Mouse (Mus musculus) liver, embryonic 12.5 days (tissue): Measurements from ENCODE around the gene Ube2r2. TPM values are rescaled to one million over a fixed set of nuclear protein-coding genes. Genes with fewer than 3 reads are reported as not detected.

Experiments
- ATAC-seq: fragments of 200-750 bp; cut with Nextera tagmentation; 2 replicates; pipeline ENCODE4 v1.8.0; 2017; ENCODE audit warnings: moderate number of reproducible peaks, mild to moderate bottlenecking, moderate library complexity
- H3K27ac ChIP-seq: fragments of 300-500 bp; sonication (generic); 2 replicates; pipeline ENCODE4 v1.5.1; 2016; ENCODE audit warnings: mild to moderate bottlenecking
- H3K27me3 ChIP-seq: fragments of 300-500 bp; sonication (generic); replicated peaks from 2 replicates; pipeline ENCODE4 v1.6.1; 2016; ENCODE audit warnings: mild to moderate bottlenecking, moderate library complexity
- H3K36me3 ChIP-seq: fragments of 300-500 bp; sonication (generic); 2 replicates; pipeline ENCODE4 v1.6.1; 2016; ENCODE audit warnings: mild to moderate bottlenecking, moderate library complexity
- H3K4me1 ChIP-seq: fragments of 300-500 bp; sonication (generic); 2 replicates; pipeline ENCODE4 v1.6.1; 2016
- H3K4me2 ChIP-seq: fragments of 300-500 bp; sonication (generic); 2 replicates; pipeline ENCODE4 v1.6.1; 2016; ENCODE audit warnings: mild to moderate bottlenecking, moderate library complexity
- H3K4me3 ChIP-seq: fragments of 300-500 bp; sonication (generic); 2 replicates; pipeline ENCODE4 v1.5.1; 2016; ENCODE audit warnings: mild to moderate bottlenecking, moderate library complexity
- H3K9ac ChIP-seq: fragments of 300-500 bp; sonication (generic); 2 replicates; pipeline ENCODE4 v1.6.1; 2016; ENCODE audit warnings: mild to moderate bottlenecking, moderate library complexity
- H3K9me3 ChIP-seq: fragments of 300-500 bp; sonication (generic); replicated peaks from 2 replicates; pipeline ENCODE4 v1.6.1; 2016; ENCODE audit warnings: mild to moderate bottlenecking, moderate library complexity
- WGBS: fragments of 180-500 bp; shearing (Covaris S2); methylation state at CpG from one replicate; pipeline ENCODE4 v1.1.7; 2016; ENCODE audit not compliant: insufficient replicate concordance; 5-methylcytosine and 5-hydroxymethylcytosine counted together
- polyA plus RNA-seq: library from polyadenylated mRNA; unstranded; fragments of >200 nt; fragmentation: Nextera tagmentation; extraction: Ambion mirVana; gene quantifications from 2 replicates; pipeline ENCODE4 v1.2.1, GENCODE M21; 2016

Gene Ube2r2
- polyA plus RNA-seq, 1 experiment from 2014 or later = 39.9 TPM

GRCm38 (mm10) chr4:41124180-41124951 is 11.2 kb upstream of the Ube2r2 start, which contains the start of gene Nol6:
Gene Nol6 (minus strand): TSS chr4:41124455.
- Histone ChIP-seq H3K4me2 (peak within 1 kb of the TSS; percentile 89), H3K4me1 (peaks cover 17% of the 10 kb centered on the region), H3K36me3 (peaks cover 39% of the 10 kb centered on the region), H3K4me3 (peak within 1 kb of the TSS; percentile 74), H3K9ac (peak within 1 kb of the TSS; percentile 71), H3K27ac (peak within 1 kb of the TSS; percentile 70), H3K9me3 (no peaks in the 10 kb centered on the region), H3K27me3 (peaks cover 2% of the 10 kb centered on the region; the same call in 1 of the 2 replicates)
- 2% methylated on average over 29 of the region's 29 CpGs for WGBS
- ATAC-seq = peak; percentile 99

DNA sequence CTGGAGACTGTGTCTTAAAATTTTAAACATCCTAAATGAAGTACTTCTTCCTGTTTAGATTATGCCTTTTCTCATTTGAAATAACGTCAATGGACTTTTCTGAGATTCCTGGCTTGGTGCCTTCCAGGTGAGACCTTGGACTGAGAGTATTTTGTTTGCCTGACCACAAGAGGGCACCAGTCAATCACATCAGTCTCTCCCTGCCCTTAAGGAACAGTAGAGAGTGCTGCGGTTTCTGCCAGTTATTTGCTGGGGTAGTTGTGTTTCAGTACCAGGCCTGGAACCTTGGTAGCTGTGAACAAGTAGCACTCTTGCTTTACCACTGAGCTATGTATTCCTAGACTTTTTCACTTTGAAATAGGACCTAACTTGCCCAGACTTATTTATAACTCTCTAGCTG is 6.1 kb upstream of the Ube2r2 start:
- no peaks in the 10 kb centered on the region for H3K36me3 ChIP-seq
- H3K9me3 ChIP-seq = no peaks in the 10 kb centered on the region
- H3K4me2 ChIP-seq = peak overlapping the region; percentile 63
- peak overlapping the region; percentile 21; the same call in 1 of the 2 replicates for H3K4me3 ChIP-seq
- peak overlapping the region; percentile 59 for H3K9ac ChIP-seq
- H3K27ac ChIP-seq = peak overlapping the region; percentile 98
- peaks cover 2% of the 10 kb centered on the region; the same call in 1 of the 2 replicates for H3K27me3 ChIP-seq
- ATAC-seq = peak; percentile 82
- peaks cover 55% of the 10 kb centered on the region for H3K4me1 ChIP-seq
- 3% methylated on average over 2 of the region's 2 CpGs for whole genome bisulfite sequencing

DNA sequence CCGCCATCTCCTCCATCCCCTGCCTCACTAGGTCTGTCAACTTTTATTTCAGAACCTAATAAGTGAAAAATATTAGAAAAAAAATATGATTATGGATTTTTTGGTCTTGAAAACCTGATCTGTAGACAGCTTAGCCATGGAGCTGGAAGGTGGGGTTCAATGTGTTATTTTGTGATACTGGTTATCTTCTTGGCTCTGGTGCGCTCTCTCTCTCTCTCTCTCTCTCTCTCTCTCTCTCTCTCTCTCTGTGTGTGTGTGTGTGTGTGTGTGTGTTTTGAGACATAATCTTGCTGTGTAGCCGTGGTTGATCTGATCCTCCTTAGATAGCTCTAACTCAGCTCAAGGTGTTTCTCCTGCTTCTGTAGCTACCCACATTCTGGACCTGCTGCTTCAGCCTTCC is 5.7 kb upstream of the Ube2r2 start:
- peaks cover 2% of the 10 kb centered on the region; the same call in 1 of the 2 replicates for H3K27me3 ChIP-seq
- WGBS = 36% methylated on average over 3 of the region's 3 CpGs
- ATAC-seq = peak; percentile 90
- peaks cover 60% of the 10 kb centered on the region for H3K4me1 ChIP-seq
- peak overlapping the region; percentile 63 for H3K4me2 ChIP-seq
- H3K4me3 ChIP-seq = peak overlapping the region; percentile 21
- H3K27ac ChIP-seq = peak overlapping the region; percentile 98
- H3K36me3 ChIP-seq = no peaks in the 10 kb centered on the region
- peak overlapping the region; percentile 59 for H3K9ac ChIP-seq
- H3K9me3 ChIP-seq = no peaks in the 10 kb centered on the region

GRCm38 (mm10) chr4:41132471-41132870 is 3.1 kb upstream of the Ube2r2 start:
- WGBS = 67% methylated on average over 6 of the region's 6 CpGs
- H3K27ac ChIP-seq = peak overlapping the region; percentile 98

DNA sequence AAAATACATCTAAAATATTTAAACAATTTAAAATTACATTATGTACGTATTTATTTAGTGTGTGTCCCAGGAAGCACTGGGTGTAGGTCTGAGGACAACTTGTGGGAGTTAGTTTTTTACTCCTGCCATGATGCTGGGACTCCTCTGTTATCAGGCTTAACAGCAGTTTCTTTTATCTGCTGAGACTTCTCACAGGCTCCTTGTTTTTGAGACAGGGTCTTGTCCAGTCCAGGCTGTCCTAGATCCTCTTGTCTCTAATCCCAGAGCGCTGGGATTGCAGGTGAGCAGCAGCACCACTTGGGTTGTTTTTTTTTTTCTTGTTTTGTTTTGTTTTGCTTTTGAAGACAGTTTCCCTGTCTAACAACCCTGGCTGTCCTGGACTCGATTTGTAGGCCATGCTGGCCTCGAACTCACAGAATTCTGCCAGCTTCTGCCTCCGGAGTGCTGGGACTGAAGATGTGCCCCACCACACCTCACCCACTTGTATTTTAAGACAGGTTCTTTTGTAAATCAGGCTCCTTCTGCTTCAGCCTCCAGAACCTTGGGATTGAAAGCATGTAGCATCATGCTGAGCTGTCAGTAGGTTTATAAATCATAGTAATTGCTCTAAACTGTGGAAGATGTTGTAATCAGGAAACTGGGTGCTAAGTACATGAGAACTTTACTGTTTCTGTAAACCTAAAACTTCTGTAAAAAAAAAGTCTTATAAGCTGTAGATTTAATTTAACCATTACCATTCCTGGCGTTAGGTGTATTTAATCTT is 1.8 kb upstream of the Ube2r2 start:
- ATAC-seq = peak; percentile 48
- Histone ChIP-seq H3K36me3 (peaks cover 6% of the 10 kb centered on the region), H3K4me3 (no peak overlapping the region), H3K9me3 (no peaks in the 10 kb centered on the region), H3K9ac (peak overlapping the region; percentile 43), H3K27ac (peak overlapping the region; percentile 98), H3K4me1 (peaks cover 79% of the 10 kb centered on the region), H3K4me2 (peak overlapping the region; percentile 90), H3K27me3 (no peaks in the 10 kb centered on the region)
- 51% methylated on average over 6 of the region's 6 CpGs for WGBS

More at GRCm38 (mm10) chr4:41132471-41132870, 3.1 kb upstream of the Ube2r2 start:
- H3K4me2 ChIP-seq = no peak overlapping the region
- no peak for ATAC-seq
- H3K9ac ChIP-seq = no peak overlapping the region
- H3K36me3 ChIP-seq = no peaks in the 10 kb centered on the region
- no peaks in the 10 kb centered on the region for H3K9me3 ChIP-seq
- H3K4me1 ChIP-seq = peaks cover 68% of the 10 kb centered on the region
- H3K27me3 ChIP-seq = no peaks in the 10 kb centered on the region
- no peak overlapping the region for H3K4me3 ChIP-seq

- ATAC-seq = peak; percentile 85
- Histone ChIP-seq H3K27ac (peak overlapping the region; percentile 98), H3K4me3 (peak overlapping the region; percentile 92), H3K36me3 (peaks cover 14% of the 10 kb centered on the region), H3K27me3 (no peaks in the 10 kb centered on the region), H3K4me1 (peaks cover 70% of the 10 kb centered on the region), H3K4me2 (peak overlapping the region; percentile 90), H3K9me3 (no peaks in the 10 kb centered on the region), H3K9ac (peak overlapping the region; percentile 99)
- 2% methylated on average over 20 of the region's 70 CpGs for WGBS
Measured at GRCm38 (mm10) chr4:41134935-41135710, 420 bp upstream of the Ube2r2 start.

- WGBS = 0% methylated on average over 4 of the region's 4 CpGs
- H3K4me1 ChIP-seq = peaks cover 68% of the 10 kb centered on the region
- peak; percentile 21 for ATAC-seq
- peaks cover 25% of the 10 kb centered on the region for H3K36me3 ChIP-seq
- peak overlapping the region; percentile 92 for H3K4me3 ChIP-seq
- H3K9ac ChIP-seq = peak overlapping the region; percentile 99
- no peaks in the 10 kb centered on the region for H3K9me3 ChIP-seq
- H3K4me2 ChIP-seq = peak overlapping the region; percentile 90
- no peaks in the 10 kb centered on the region for H3K27me3 ChIP-seq
- peak overlapping the region; percentile 98 for H3K27ac ChIP-seq
Measured at GRCm38 (mm10) chr4:41136454-41136805, 887 bp downstream of the Ube2r2 start.

GRCm38 (mm10) chr4:41136811-41137210 is 1.3 kb downstream of the Ube2r2 start:
- ATAC-seq = no peak
- under 1% methylated on average over 8 of the region's 8 CpGs for WGBS

GRCm38 (mm10) chr4:41140174-41140875 is 4.8 kb downstream of the Ube2r2 start:
- H3K4me3 ChIP-seq = no peak overlapping the region
- H3K4me1 ChIP-seq = peaks cover 37% of the 10 kb centered on the region
- no peak for ATAC-seq
- H3K27me3 ChIP-seq = no peaks in the 10 kb centered on the region
- no peak overlapping the region for H3K4me2 ChIP-seq
- H3K36me3 ChIP-seq = peaks cover 43% of the 10 kb centered on the region
- 91% methylated on average over 6 of the region's 6 CpGs for WGBS
- H3K9me3 ChIP-seq = no peaks in the 10 kb centered on the region
- H3K27ac ChIP-seq = 0 out of 2 replicates have a peak overlapping the region, but pooled peaks have one; percentile 0
- no peak overlapping the region for H3K9ac ChIP-seq

More at GRCm38 (mm10) chr4:41136811-41137210, 1.3 kb downstream of the Ube2r2 start:
- H3K36me3 ChIP-seq = peaks cover 27% of the 10 kb centered on the region
- H3K9ac ChIP-seq = peak overlapping the region; percentile 99
- H3K4me1 ChIP-seq = peaks cover 65% of the 10 kb centered on the region
- no peaks in the 10 kb centered on the region for H3K27me3 ChIP-seq
- H3K4me3 ChIP-seq = peak overlapping the region; percentile 92
- peak overlapping the region; percentile 98 for H3K27ac ChIP-seq
- H3K4me2 ChIP-seq = peak overlapping the region; percentile 90
- no peaks in the 10 kb centered on the region for H3K9me3 ChIP-seq

GRCm38 (mm10) chr4:41142601-41143000 is 7.1 kb downstream of the Ube2r2 start:
- no peak for ATAC-seq
- peak overlapping the region; percentile 42; the same call in 1 of the 2 replicates for H3K27ac ChIP-seq
- H3K4me2 ChIP-seq = no peak overlapping the region
- no peaks in the 10 kb centered on the region for H3K27me3 ChIP-seq
- WGBS = 81% methylated on average over 2 of the region's 2 CpGs
- no peak overlapping the region for H3K9ac ChIP-seq
- no peaks in the 10 kb centered on the region for H3K9me3 ChIP-seq
- no peak overlapping the region for H3K4me3 ChIP-seq
- peaks cover 52% of the 10 kb centered on the region for H3K36me3 ChIP-seq
- H3K4me1 ChIP-seq = peaks cover 36% of the 10 kb centered on the region

DNA sequence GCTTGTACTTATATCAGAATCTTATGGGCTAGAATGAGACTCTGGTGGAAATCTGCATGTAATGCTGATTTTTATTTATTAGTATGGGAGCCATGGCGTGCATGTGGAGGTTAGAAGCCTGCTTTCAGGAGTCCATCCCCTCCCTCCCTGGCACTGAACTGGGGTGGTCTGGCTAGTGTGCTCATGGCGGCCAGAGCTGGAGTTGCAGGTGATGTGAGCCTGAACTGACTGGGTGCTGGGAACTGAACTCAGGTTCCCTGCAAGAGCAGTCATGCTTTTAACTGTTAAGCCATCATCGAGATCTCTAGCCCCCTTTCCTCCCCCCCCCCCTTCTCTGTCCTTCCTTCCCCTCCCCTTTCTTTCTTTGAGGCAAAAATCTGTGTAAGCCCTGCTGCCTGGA is 14.3 kb downstream of the Ube2r2 start:
- H3K9me3 ChIP-seq = no peaks in the 10 kb centered on the region
- H3K36me3 ChIP-seq = peaks cover 36% of the 10 kb centered on the region
- WGBS = 67% methylated on average over 3 of the region's 3 CpGs
- no peaks in the 10 kb centered on the region for H3K27me3 ChIP-seq
- H3K4me3 ChIP-seq = no peak overlapping the region
- peaks cover 20% of the 10 kb centered on the region; the same call in 1 of the 2 replicates for H3K4me1 ChIP-seq
- no peak for ATAC-seq
- no peak overlapping the region for H3K27ac ChIP-seq
- H3K9ac ChIP-seq = no peak overlapping the region
- H3K4me2 ChIP-seq = no peak overlapping the region
